Mouse (Mus musculus): ENCODE measurements at regions not wholly inside any gene's neighbourhood (a gene's known extent, or its start where the extent isn't known, plus 50 kb on each side); places are given as distances from the start of the nearest gene placed in this dataset.

DNA sequence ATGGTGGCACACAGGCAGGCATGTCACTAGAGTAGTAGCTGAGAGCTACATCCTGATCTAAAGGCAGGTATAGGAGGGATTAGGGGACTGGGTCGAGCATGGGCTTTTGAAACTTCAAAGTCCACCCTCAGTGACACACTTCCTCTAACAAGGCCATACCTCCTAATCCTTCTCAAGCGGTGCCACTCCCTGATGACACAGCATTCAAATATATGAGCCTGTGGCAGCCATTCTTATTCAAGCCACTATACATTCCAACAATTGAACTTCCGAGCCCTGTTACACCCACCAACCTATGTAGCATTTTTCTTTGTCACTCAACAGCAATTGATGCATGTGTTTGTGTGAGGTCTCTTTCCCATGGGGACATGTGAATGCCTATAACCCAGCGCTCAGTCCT is 192.4 kb downstream of the Ppp4r2 start:
- H3K27ac ChIP-seq (replicated peaks): no peak overlapping the region
- no peaks in the 10 kb centered on the region for H3K36me3 ChIP-seq (replicated peaks)
- H3K4me1 ChIP-seq: no peaks in the 10 kb centered on the region
- H3K4me3 ChIP-seq: no peak overlapping the region
- H3K9me3 ChIP-seq: no peaks in the 10 kb centered on the region
- no peak for DNase-seq (ENCODE audit: low spot score)
- H3K27me3 ChIP-seq (replicated peaks; ENCODE audit: low read depth, poor library complexity, severe bottlenecking): no peaks in the 10 kb centered on the region
- whole genome bisulfite sequencing: 91% methylated on average over 4 of the region's 4 CpGs

DNA sequence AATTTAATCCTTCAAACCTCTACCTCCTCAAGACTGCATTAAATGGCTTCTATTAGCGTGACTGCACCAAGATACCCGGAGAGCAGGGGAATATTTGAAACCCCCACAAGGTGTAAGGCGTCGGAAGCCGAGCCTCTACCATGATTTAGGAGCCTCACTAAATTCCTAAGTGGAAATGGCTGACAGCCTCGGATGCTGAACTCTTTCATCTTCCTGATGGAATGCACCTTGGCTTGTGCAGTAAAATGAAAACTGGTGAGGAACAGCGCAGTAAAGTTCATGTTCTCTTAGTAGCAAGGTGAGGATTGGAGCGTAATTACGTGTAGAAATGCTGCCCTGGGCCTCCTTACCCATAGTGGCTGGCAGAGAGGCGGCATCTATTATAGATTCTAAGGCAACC is 194.0 kb downstream of the Ppp4r2 start:
- no peaks in the 10 kb centered on the region for H3K36me3 ChIP-seq (replicated peaks)
- 87% methylated on average over 10 of the region's 10 CpGs for WGBS
- no peak overlapping the region for H3K27ac ChIP-seq (replicated peaks)
- H3K4me3 ChIP-seq: no peak overlapping the region
- DNase-seq (ENCODE audit: low spot score): no peak
- H3K4me1 ChIP-seq: no peaks in the 10 kb centered on the region
- no peaks in the 10 kb centered on the region for H3K9me3 ChIP-seq
- no peaks in the 10 kb centered on the region for H3K27me3 ChIP-seq (replicated peaks; ENCODE audit: low read depth, poor library complexity, severe bottlenecking)

DNA sequence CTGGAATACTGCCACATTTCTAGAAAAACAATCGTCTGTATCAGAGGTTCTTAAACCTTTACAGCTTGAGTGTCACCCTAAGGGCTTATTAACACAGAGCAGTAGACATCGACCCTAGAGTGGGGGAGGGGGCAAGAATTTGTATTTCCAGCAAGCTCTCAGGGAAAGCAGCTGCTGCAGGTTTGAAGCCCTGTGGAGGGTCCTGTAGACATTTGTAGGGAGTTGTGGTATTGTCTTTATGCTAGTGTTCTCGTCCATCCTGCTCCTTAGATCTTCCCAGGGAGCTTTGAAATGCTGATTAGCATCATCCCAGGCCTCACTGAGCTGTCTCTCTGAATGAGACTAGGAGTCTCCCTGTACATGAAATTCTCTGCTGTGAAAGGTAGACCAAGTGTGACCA is 196.0 kb downstream of the Ppp4r2 start:
- Histone ChIP-seq H3K9me3 (no peaks in the 10 kb centered on the region), H3K4me3 (no peak overlapping the region)
- WGBS: 39% methylated on average over 3 of the region's 3 CpGs

DNA sequence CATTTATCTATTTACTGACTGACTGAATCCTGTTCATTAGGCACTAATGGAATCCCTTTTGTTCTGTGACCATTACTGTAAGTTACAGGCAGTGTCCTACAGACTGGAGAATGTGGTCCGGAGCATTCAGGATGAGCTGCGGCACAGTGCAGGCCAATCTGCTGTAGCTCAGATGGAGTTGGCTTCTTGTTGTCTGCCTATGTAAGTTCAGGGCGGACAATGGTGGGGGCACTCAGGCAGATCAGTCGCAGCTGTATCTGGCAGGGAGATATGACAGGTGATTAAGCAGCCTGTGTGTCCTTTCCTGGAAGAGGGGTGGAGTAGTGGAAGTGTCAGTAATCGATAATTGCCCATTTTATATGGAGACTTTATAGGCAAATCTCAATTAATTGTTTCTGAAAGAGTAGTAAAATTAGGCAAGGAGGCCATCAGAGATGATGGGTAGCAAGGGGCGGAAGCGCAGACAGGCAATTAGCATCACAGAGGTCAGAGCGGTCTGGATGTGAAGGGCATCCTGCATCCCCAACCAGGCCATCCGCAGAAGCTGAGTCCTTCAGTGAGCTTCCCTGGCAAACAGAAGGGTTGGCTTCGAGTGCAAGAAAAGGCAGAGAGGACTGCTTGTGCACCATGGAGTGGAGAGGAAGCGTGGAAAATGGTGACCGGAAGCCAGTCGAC is 197.2 kb downstream of the Ppp4r2 start:
- no peak for DNase-seq (ENCODE audit: low spot score)
- no peak overlapping the region for H3K4me3 ChIP-seq
- H3K27ac ChIP-seq (replicated peaks): no peak overlapping the region
- no peaks in the 10 kb centered on the region for H3K4me1 ChIP-seq
- no peaks in the 10 kb centered on the region for H3K9me3 ChIP-seq
- no peaks in the 10 kb centered on the region; the same call in 1 of the 2 replicates for H3K27me3 ChIP-seq (replicated peaks; ENCODE audit: low read depth, poor library complexity, severe bottlenecking)
- H3K36me3 ChIP-seq (replicated peaks): no peaks in the 10 kb centered on the region
- 83% methylated on average over 13 of the region's 13 CpGs for WGBS

More for the DNA sequence above, 196.0 kb downstream of the Ppp4r2 start:
- no peak for DNase-seq (ENCODE audit: low spot score)
- Histone ChIP-seq H3K4me1 (no peaks in the 10 kb centered on the region), H3K27ac (replicated peaks) (no peak overlapping the region), H3K27me3 (replicated peaks; ENCODE audit: low read depth, poor library complexity, severe bottlenecking) (no peaks in the 10 kb centered on the region; the same call in 1 of the 2 replicates), H3K36me3 (replicated peaks) (no peaks in the 10 kb centered on the region)

DNA sequence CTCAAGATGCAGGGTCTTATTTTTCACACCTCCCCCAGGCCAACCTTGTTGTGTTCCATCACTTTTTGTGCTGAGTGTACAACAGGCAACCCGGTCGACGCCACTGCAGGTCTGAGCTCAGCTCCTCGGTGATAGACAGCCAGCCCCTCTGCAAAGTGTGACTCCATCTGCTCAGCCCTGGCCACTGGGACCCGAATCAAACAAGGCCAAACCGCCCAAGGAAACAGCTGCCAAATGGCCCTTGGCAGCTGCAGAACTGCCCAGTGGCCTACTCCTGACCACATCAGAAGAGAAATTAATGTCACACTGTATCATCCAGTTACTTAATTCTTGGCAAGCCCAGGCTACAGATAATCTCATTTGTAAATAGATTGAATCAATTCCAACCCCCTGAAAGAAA is 213.3 kb downstream of the Ppp4r2 start:
- no peaks in the 10 kb centered on the region for H3K36me3 ChIP-seq (replicated peaks)
- DNase-seq (ENCODE audit: low spot score): no peak
- 87% methylated on average over 6 of the region's 6 CpGs for WGBS

DNA sequence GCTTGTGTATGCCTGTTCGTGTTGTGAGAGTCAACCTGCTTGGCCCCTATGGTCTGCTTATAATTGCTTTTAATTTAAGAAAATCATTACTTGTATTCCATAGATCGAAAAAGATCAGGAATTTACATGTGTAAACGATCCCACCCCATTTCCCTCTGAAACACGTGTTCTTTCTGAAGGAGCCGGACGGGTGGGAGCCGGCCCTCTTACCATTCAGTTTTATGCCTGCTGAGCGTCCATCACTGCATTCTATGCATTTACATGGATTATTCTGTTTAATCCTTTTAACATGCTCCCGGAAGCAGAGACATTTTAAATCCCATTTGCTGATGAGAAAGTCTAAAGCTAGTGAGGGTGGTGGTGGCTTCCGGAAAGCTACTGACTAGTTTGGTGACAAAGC is 213.8 kb downstream of the Ppp4r2 start:
- Histone ChIP-seq H3K4me3 (no peak overlapping the region), H3K36me3 (replicated peaks) (no peaks in the 10 kb centered on the region), H3K4me1 (peaks cover 11% of the 10 kb centered on the region), H3K9me3 (no peaks in the 10 kb centered on the region), H3K27ac (replicated peaks) (no peak overlapping the region), H3K27me3 (replicated peaks; ENCODE audit: low read depth, poor library complexity, severe bottlenecking) (no peaks in the 10 kb centered on the region)
- DNase-seq (ENCODE audit: low spot score): no peak
- WGBS: 87% methylated on average over 10 of the region's 10 CpGs

More for the DNA sequence above, 213.3 kb downstream of the Ppp4r2 start:
- no peak overlapping the region for H3K27ac ChIP-seq (replicated peaks)
- H3K27me3 ChIP-seq (replicated peaks; ENCODE audit: low read depth, poor library complexity, severe bottlenecking): no peaks in the 10 kb centered on the region
- no peaks in the 10 kb centered on the region for H3K9me3 ChIP-seq
- peaks cover 11% of the 10 kb centered on the region for H3K4me1 ChIP-seq
- H3K4me3 ChIP-seq: no peak overlapping the region

DNA sequence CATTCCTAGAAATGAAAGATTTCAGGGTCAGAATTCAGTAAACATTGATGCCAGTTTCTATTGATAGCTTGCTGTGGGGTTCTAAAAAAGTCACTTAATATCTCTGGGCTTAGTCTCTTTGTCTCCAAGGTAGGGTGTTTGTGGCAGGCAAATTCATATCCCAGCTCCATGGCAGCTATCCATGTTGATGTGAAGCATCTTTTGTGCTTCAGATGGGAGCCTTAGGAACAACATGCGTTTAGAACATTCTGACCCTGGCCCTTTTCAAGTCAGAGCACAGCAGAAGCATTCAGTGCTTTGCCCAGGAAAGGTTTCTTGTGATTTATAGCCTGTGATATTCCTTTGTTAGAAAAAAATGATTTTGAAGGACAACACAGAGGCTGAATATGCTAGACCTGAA is 215.0 kb downstream of the Ppp4r2 start:
- no peak for DNase-seq (ENCODE audit: low spot score)
- no peaks in the 10 kb centered on the region for H3K9me3 ChIP-seq
- no peak overlapping the region for H3K4me3 ChIP-seq
- WGBS: 67% methylated on average over 1 of the region's 1 CpGs
- H3K27me3 ChIP-seq (replicated peaks; ENCODE audit: low read depth, poor library complexity, severe bottlenecking): no peaks in the 10 kb centered on the region
- H3K27ac ChIP-seq (replicated peaks): peak overlapping the region; percentile 66
- no peaks in the 10 kb centered on the region for H3K36me3 ChIP-seq (replicated peaks)
- peaks cover 11% of the 10 kb centered on the region for H3K4me1 ChIP-seq

DNA sequence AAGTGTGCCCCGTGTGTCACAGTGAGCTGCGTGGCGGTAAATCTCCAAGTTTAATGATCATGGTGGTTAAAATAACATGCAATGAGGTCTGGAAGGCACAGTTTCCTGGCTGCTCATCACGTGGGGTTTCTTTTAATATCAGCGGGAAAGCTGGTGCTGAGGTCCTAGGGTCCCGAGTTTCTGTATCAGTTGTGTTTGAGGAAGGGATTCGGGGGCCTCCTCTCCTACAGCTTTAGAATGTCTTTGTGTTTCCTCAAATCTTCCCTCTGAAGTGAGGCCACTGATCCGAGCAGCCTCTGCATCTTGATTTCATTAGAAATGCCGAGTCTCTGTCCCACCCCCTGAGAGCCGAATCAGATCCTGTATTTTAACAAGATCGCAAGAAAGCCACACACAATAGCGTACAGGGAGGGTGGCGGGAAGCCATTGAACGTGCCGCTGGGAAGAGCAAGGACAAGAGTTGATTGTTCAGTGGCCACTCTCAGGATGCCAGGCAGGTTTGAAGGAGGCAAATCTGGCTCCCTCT is 215.5 kb downstream of the Ppp4r2 start:
- peak; percentile 50 for DNase-seq (ENCODE audit: low spot score)
- no peak overlapping the region for H3K4me3 ChIP-seq
- 39% methylated on average over 15 of the region's 15 CpGs for WGBS

DNA sequence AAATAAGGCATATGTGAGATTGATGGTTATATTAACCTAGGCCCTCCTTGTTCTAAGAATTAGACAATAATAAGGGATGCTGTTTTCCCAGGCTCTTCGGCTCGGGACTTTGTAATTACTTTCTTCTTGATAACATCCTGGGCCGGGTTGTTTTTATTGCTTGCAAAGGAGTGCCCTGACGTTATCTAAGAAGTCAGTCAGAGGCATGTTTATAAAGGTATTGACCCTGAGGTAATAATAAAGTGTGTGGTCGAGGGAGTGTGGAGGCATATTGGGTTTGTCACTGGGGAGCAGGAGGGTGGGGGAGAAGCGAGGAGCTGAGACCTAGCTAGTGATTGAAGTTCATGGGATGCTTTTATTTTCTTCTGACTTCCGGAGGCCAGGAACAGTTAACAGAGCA is 221.5 kb downstream of the Ppp4r2 start:
- H3K36me3 ChIP-seq (replicated peaks): no peaks in the 10 kb centered on the region
- no peaks in the 10 kb centered on the region for H3K9me3 ChIP-seq
- H3K4me3 ChIP-seq: no peak overlapping the region
- WGBS: 74% methylated on average over 7 of the region's 7 CpGs
- no peak overlapping the region for H3K27ac ChIP-seq (replicated peaks)
- no peaks in the 10 kb centered on the region for H3K27me3 ChIP-seq (replicated peaks; ENCODE audit: low read depth, poor library complexity, severe bottlenecking)
- no peak for DNase-seq (ENCODE audit: low spot score)
- no peaks in the 10 kb centered on the region for H3K4me1 ChIP-seq

More for the DNA sequence above, 215.5 kb downstream of the Ppp4r2 start:
- H3K27ac ChIP-seq (replicated peaks): peak overlapping the region; percentile 66
- no peaks in the 10 kb centered on the region for H3K9me3 ChIP-seq
- H3K27me3 ChIP-seq (replicated peaks; ENCODE audit: low read depth, poor library complexity, severe bottlenecking): no peaks in the 10 kb centered on the region
- peaks cover 11% of the 10 kb centered on the region for H3K4me1 ChIP-seq
- H3K36me3 ChIP-seq (replicated peaks): no peaks in the 10 kb centered on the region

DNA sequence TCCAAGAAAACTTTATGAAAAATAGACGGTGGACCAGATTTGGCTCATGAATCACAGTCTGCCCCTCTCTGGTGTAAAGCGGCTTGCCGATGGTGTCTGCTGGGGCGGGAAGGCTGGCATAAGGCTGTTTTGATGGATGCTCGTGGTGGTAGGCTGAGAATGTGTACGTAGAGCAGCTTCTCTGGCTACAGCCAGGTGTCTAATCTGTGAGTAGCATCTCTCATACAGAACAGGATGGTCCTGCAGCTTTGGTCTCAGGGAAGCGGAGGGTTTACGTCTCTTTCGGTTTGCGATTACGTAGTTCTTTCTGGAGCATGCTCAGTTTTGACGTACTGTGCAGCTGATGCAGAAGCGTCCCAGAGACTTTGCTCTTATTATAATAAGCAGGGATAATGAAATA is 222.9 kb downstream of the Ppp4r2 start:
- Histone ChIP-seq H3K27me3 (replicated peaks; ENCODE audit: low read depth, poor library complexity, severe bottlenecking) (no peaks in the 10 kb centered on the region), H3K4me1 (no peaks in the 10 kb centered on the region)
- 95% methylated on average over 13 of the region's 13 CpGs for WGBS

DNA sequence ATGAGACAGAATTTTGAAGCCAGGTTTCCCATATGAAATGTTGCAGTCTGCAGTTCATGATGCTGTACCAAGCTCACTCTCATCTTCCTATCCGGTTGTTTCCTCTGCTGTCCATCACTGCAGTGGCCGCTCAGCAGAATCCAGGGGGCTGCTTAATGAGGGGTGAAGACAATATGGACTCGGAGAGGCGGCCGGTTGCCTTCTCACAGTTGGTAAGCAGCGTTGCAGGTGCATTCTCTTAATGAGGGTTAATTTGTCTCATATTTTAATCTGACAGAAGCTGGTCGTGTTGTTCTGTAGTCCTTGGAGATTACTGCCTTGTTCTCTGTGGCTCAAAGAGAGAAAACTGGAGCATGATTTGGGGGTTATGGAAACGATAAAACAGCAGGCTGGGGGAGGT is 225.6 kb downstream of the Ppp4r2 start:
- 70% methylated on average over 8 of the region's 8 CpGs for WGBS
- Histone ChIP-seq H3K36me3 (replicated peaks) (no peaks in the 10 kb centered on the region), H3K9me3 (no peaks in the 10 kb centered on the region), H3K4me1 (no peaks in the 10 kb centered on the region), H3K27ac (replicated peaks) (no peak overlapping the region), H3K27me3 (replicated peaks; ENCODE audit: low read depth, poor library complexity, severe bottlenecking) (no peaks in the 10 kb centered on the region), H3K4me3 (no peak overlapping the region)
- DNase-seq (ENCODE audit: low spot score): no peak

More for the DNA sequence above, 222.9 kb downstream of the Ppp4r2 start:
- Histone ChIP-seq H3K36me3 (replicated peaks) (no peaks in the 10 kb centered on the region), H3K9me3 (no peaks in the 10 kb centered on the region), H3K27ac (replicated peaks) (no peak overlapping the region), H3K4me3 (no peak overlapping the region)
- no peak for DNase-seq (ENCODE audit: low spot score)

DNA sequence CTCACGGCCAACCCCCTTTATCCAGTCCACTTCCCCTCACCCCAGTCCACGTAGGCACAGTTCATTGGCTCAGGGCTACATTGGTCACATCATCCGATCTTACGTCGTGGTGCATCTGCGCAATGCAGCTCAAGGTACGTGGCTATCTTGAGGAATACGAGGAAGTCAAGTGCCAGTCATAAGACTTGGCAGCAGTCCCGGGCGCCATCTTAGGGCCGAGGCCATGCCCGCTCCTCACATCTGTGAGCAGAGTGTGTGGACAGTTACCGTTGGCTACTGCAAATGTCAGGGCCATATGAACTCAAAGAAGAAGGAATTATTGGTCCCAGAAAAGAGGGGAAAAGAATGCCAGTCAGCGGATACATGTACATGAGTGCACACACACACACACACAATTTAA is 228.8 kb downstream of the Ppp4r2 start:
- Histone ChIP-seq H3K36me3 (replicated peaks) (no peaks in the 10 kb centered on the region), H3K4me1 (no peaks in the 10 kb centered on the region), H3K27ac (replicated peaks) (no peak overlapping the region), H3K9me3 (no peaks in the 10 kb centered on the region), H3K27me3 (replicated peaks; ENCODE audit: low read depth, poor library complexity, severe bottlenecking) (no peaks in the 10 kb centered on the region), H3K4me3 (no peak overlapping the region)
- DNase-seq (ENCODE audit: low spot score): no peak
- WGBS: 94% methylated on average over 14 of the region's 14 CpGs

DNA sequence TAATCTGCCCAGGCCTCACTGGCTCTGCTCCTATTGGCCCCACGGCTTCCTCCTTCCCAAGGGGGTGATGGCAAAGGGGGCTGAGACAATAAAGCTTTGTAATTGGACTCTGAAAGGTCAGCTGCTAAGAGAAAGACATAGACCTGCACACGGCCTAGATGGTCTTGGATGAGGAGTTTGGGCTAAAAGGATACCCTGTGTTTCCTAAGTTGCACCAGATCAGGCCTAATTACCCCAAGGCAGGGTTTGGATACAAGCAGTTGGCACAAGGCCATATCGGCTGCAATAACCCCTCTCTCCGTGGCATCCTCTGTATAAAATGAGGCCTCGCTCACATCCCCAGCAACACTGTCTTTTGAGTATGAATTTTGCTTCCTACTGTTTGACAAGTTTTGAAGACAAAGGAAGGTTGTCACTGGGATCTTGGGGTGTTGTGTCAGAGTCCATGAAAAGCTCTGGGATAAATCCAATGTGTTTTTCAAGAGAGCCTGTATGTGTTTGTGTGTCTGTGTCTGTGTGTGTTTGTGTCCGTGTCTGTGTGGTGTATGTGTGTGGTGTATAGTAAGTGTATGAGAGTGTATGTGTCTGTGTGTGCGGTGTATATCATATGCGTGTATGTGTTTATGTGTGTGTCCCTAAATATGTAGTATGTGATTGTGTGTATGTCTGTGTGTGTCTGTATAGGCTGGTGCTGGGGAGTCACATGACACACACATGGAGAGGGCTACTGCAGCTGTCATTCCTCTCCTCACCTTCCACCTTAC is 242.5 kb downstream of the Ppp4r2 start:
- Histone ChIP-seq H3K9me3 (no peaks in the 10 kb centered on the region), H3K4me1 (peaks cover 14% of the 10 kb centered on the region; the same call in 1 of the 2 replicates), H3K4me3 (no peak overlapping the region), H3K27me3 (replicated peaks; ENCODE audit: low read depth, poor library complexity, severe bottlenecking) (no peaks in the 10 kb centered on the region), H3K36me3 (replicated peaks) (no peaks in the 10 kb centered on the region), H3K27ac (replicated peaks) (no peak overlapping the region)
- 69% methylated on average over 8 of the region's 8 CpGs for whole genome bisulfite sequencing
- DNase-seq (ENCODE audit: low spot score): no peak
